Mouse (Mus musculus) adrenal gland, postnatal 10 days (tissue): ENCODE measurements around the gene Tctn1. TPM values are rescaled to one million over a fixed set of nuclear protein-coding genes. Genes with fewer than 3 reads are reported as not detected.

ENCODE experiments used
- DNase-seq: peaks from one replicate; pipeline ENCODE4 v3.0.0; 2021; ENCODE audit warnings: mixed read lengths
- total RNA-seq, 2 experiments: library from RNA; stranded (reverse); gene quantifications; 2 replicates each; pipeline ENCODE4 v1.2.3; 2021

Gene Tctn1
- total RNA-seq, 2 experiments from 2014 or later = 11.1 to 13.5 TPM

GRCm38 (mm10) chr5:122246547-122247167 lies 17.6 kb downstream of the Tctn1 start:
- no peak for DNase-seq

- peak; percentile 37 for DNase-seq
Measured at GRCm38 (mm10) chr5:122245186-122245585, 19.1 kb downstream of the Tctn1 start.

- DNase-seq = no peak
Measured at GRCm38 (mm10) chr5:122243781-122244523, 20.3 kb downstream of the Tctn1 start.

DNA sequence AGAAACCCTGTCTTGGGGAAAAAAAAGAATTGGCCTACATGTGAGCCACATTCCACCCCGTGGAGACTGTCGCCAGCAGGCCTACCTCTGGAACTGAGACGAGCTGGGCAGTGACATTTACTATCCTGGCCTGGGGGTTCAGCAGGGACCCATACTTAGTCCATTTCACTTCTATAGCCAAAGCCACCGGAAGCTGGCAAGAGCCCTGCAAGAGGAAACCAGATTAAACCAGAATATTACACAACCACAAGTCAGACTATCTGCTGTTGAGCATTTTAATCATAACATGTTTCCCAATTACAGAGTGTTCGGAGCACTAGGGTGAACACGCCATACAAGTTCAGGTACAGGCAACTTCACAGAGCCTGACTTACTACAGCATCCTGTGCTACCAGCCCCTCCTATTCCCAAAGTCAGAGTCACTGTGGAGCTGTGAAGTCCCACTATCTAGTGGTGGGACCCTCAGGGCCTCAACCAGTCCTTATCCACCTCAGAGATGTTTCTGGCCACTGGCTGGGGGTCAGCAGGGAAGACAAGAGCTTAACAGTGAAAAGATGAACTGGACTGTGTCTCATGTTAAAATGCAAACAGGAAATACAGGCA lies 21.6 kb downstream of the Tctn1 start:
- DNase-seq = no peak

DNA sequence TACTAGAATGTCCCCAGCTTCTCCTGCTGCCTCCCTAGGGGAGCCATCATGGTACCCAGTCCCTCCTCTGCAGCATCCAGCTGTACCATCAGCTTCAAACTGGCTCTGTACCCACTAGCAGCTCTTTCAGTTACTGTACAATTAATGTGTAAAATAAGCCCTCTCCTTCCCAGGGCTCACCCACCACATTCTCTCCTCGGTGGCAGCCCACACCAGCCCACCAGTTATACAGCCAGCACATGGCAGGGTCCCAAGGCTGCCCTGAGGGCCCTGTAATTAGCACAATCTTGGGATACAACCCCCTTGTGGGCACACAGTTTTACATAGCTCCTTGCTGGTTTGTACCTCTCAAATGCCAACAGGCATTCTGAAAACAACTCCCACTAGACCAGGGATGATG lies 23.3 kb downstream of the Tctn1 start:
- DNase-seq = no peak

DNA sequence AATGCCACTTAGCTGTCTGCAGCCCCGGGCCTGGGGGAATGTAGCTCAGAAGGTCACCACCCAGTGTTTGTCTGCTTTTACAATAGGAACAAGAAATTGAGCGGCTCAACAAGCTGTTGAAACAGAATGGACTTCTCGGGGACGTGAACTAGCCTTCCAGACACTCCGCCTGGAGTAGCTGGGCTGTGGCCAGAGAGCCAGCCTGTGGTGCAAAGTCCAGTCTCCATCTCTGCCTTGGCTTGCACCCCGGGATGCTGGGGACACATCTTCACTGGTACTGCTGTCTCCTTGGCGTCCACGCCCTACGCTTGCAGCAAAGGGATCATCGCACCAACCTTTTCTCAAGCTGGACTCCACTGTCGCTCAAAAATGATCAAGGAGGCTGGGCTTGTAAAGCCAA lies 23.7 kb downstream of the Tctn1 start:
- no peak for DNase-seq

DNA sequence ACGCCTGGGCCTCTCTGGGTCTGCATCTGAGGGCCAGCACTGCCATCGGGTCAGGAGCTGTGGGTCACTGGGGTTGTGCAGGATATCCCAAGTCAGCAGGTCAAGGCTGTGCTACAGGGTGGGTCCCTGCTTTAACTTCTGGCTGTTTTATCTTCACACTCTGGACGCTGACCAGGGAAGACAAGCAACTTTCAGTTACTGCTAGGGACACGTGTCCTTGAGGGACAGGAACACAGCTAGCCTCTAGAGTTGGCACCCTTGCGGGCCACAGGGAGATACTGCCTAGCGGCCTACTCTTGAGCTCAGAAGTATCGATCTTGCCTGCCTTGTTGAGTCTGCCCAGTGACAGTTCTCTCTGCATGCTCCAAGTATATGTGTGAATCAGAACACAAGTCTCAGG lies 24.6 kb downstream of the Tctn1 start:
- peak; percentile 34 for DNase-seq

DNA sequence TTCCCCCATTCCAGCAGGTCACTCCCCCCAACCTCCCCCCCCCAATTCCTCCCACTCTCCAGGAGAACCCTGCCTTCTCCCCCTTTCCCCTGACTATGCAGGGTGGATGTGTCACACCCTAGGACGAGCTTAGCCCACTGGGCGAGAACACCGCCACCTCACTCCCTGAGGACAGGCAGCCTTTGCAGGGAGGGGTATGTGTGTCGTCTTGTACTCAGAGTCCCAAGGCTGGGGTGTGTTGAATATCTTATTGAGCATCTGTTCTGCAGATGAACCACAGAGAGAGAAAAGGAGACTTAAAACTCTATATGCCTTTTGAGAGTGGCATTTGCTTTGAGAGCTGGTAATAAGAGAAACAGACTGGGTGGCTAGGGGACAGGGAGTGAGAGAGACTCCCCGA lies 27.1 kb downstream of the Tctn1 start:
- no peak for DNase-seq

- no peak for DNase-seq
Measured at GRCm38 (mm10) chr5:122235196-122235836, 28.9 kb downstream of the Tctn1 start.

- no peak for DNase-seq
Measured at GRCm38 (mm10) chr5:122234319-122235195, 29.7 kb downstream of the Tctn1 start.

DNA sequence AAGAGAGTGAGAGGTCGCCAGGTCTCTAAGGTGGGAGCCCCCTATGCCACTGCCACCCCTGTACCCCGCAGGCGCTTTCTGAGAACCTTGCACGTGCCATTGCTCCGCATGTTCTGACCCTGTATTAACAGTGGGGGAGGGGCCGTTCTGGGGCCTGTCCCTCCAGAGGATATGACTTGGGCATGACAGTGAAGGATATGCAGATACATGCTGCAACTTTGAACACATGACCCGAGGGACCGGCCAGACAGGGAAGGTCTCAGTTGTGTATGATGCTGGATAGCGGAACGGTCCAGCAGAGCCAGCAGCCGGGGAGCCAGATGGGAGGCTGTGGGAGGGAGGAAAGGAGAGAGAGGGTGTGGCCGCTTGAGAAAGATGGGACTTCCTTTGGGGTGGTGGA lies 30.6 kb downstream of the Tctn1 start:
- DNase-seq = no peak

- no peak for DNase-seq
Measured at GRCm38 (mm10) chr5:122233077-122233581, 31.1 kb downstream of the Tctn1 start.

DNA sequence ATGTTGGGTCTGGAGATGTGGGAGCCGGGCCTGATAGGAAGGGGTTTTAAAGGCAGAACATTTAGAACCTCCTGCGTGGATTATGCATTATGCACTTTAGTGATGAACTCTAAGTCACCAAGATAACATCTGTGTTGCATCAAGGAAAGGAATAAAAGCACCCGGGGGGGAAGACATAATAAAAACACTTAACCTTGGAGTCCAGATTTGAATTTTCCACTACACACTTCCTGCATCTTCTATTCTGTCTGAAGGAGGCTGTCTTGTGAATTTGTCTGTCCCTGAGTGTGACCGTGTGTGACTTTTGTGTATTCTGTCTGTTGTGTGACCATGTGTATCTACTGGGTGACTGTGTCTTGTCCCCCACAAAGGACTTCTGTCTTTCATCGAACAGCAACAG lies 32.3 kb downstream of the Tctn1 start:
- DNase-seq = no peak

GRCm38 (mm10) chr5:122231431-122231830 lies 32.8 kb downstream of the Tctn1 start:
- DNase-seq = no peak

GRCm38 (mm10) chr5:122230816-122231215 lies 33.4 kb downstream of the Tctn1 start:
- no peak for DNase-seq

DNA sequence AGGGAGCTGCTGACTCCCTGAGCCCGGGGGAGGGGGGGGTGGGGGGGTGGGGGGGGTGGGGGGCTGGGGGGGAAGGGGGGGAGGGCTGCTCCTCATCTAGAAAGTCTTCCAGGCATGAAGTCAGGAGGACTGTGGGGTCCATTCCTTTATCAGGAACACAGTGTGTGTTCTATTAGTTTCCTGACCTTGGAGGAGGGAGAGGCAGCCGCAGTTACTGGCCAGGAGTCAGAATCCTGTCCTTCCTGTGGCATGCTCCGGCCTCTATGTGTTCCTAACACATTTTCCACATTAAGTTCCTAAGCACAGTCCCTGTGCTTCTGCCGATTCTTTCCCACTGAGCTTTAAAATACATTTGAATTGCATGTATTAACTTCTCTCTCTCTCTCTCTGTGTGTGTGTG lies 35.5 kb downstream of the Tctn1 start:
- DNase-seq = peak; percentile 29

GRCm38 (mm10) chr5:122228271-122228765 lies 35.9 kb downstream of the Tctn1 start:
- no peak for DNase-seq

DNA sequence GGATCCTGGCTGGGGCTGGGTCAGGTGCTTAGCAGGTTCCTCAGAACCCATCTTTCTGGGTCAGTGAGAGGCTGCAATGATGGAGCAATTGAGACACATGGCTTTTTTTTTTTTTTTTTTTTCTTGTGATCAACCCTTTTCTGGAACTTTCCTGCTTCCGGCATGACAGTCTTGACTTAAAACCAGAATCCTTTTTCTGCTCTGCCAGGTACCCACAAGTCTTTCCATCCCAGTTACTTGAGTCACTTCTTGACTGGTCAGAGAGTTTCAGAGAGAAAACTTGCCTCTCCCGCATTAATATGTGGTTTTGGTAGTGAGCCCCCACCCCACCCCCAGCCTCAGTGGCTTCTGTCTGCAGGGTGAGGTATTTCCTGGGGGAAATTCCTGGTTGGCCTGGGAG lies 40.0 kb downstream of the Tctn1 start:
- DNase-seq = no peak

DNA sequence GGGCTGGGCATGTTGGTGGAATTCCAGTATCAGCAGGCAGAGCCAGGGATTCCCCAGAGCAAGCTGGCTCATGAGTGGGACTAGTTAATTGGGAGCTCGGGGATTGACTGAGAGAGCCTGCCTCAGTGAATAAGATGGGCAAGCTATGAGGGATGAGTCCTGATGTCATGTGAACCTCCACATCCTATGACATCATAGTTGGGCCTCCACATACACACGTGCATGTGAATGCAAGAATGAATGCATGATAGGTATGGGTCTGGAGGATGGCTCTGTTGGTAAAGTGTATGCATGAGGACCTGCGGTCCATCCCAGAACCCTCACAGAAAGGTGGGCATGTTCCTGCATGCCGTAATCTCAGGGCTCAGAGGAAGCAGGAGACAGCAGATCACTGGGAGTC lies 43.2 kb downstream of the Tctn1 start:
- no peak for DNase-seq

DNA sequence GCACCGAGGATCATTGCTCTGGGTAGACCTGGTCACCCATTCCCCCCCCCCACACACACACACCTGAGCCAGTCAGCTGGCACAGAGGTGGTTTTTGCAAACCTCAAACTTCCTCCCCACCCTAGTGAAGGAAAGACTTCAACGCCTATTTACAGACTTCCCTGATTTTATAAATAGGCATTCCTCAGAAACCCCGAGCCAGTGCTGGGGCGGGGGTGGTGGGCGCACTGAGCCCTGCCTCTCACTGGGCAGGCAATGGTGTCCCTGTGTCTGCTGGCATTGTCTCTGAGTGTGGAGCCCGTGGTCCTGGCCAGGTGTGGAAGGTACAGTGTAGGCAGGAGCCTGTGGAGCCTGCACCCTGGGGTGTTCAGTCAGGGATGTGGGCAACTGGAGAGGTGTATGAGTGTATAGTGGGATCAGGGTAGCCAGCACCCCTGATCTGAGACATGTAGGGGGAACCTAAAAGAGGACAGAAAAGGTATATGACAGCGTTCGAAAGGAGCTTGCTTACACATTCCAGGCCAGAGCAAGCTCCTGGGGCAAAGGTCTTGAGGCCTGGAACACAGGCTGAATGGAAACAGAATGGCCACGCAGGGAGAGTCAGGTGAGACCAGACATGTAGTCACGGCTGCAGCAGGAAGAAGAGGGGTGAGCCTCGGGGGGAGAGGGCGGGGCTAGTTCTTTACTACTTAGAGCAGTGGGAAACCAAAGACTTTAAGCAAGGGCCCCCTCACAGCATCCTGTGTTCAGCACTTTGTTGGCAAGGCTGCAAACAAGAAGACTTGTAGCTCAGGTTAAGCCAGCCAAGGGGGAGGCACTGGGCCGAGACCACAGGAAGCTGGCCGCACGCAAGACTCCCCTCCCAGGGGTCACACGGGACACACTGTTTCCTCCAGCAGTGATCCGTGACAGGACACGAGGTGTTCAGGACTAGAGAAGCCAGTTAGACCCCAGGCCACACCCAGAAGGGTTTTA lies 44.3 kb downstream of the Tctn1 start:
- DNase-seq = no peak

- no peak for DNase-seq
Measured at GRCm38 (mm10) chr5:122218928-122219327, 45.3 kb downstream of the Tctn1 start.
